Mouse (Mus musculus) hematopoietic multipotent progenitor cell, adult 10-12 weeks (in vitro differentiated cells): ENCODE measurements around the gene Olfr698. TPM values are rescaled to one million over a fixed set of nuclear protein-coding genes. Genes with fewer than 3 reads are reported as not detected.

Experiments used
- polyA plus RNA-seq: library from polyadenylated mRNA; stranded (reverse); fragments of >175 nt; gene quantifications from 2 replicates; pipeline ENCODE4 v1.2.3, GENCODE M21; 2012; ENCODE audit warnings: low replicate concordance

Olfr698 gene
- polyA plus RNA-seq = not detected in 2 replicates

GRCm38 (mm10) chr7:106755297-106755696 is at the start of gene Olfr698:
Gene Olfr698 (minus strand): TSS chr7:106755397.

GRCm38 (mm10) chr7:106793098-106793497 is 37.9 kb upstream of the Olfr698 start, which contains the start of gene Olfr699:
Gene Olfr699 (minus strand): TSS chr7:106793198.

GRCm38 (mm10) chr7:106742343-106742742 is 12.9 kb downstream of the Olfr698 start, which contains the start of gene Olfr697:
Gene Olfr697 (minus strand): TSS chr7:106742443.

GRCm38 (mm10) chr7:106716296-106716695 is 38.9 kb downstream of the Olfr698 start, which contains the start of gene Olfr695:
Gene Olfr695 (minus strand): TSS chr7:106716396.

Other genes starting within 250 kb of the Olfr698 start
- gene Olfr693, start 74.8 kb downstream of the Olfr698 start, polyA plus RNA-seq = not detected in 2 replicates
- gene Olfr694, start 63.6 kb downstream of the Olfr698 start, polyA plus RNA-seq = not detected in 2 replicates
- gene Olfr695, start 39.0 kb downstream of the Olfr698 start, polyA plus RNA-seq = not detected in 2 replicates
- gene Olfr697, start 13.0 kb downstream of the Olfr698 start, polyA plus RNA-seq = not detected in 2 replicates
- gene Olfr699, start 37.8 kb upstream of the Olfr698 start, polyA plus RNA-seq = not detected in 2 replicates
- not detected in 2 replicates for gene Olfr700, start 53.4 kb upstream of the Olfr698 start, polyA plus RNA-seq
- gene Olfr701, start 58.7 kb upstream of the Olfr698 start, polyA plus RNA-seq = not detected in 2 replicates
- gene Olfr702, start 78.5 kb upstream of the Olfr698 start, polyA plus RNA-seq = not detected in 2 replicates
- gene Olfr703, start 88.0 kb upstream of the Olfr698 start, polyA plus RNA-seq = not detected in 2 replicates
- gene Olfr704, start 107.8 kb upstream of the Olfr698 start, polyA plus RNA-seq = not detected in 2 replicates
- gene Olfr705, start 121.5 kb upstream of the Olfr698 start, polyA plus RNA-seq = not detected in 2 replicates
- not detected in 2 replicates for gene Olfr706, start 132.8 kb upstream of the Olfr698 start, polyA plus RNA-seq
- gene Olfr707, start 145.8 kb upstream of the Olfr698 start, polyA plus RNA-seq = not detected in 2 replicates
- gene Olfr1532-ps1, start 152.6 kb upstream of the Olfr698 start, polyA plus RNA-seq = not detected in 2 replicates
- gene Olfr709-ps1, start 176.8 kb upstream of the Olfr698 start, polyA plus RNA-seq = not detected in 2 replicates
- gene Olfr710, start 192.9 kb upstream of the Olfr698 start, polyA plus RNA-seq = not detected in 2 replicates
- gene Olfr6, start 208.5 kb upstream of the Olfr698 start, polyA plus RNA-seq = 0.03 TPM in 1 of 2 replicates, not detected in the other
- not detected in 2 replicates for gene Olfr711, start 220.1 kb upstream of the Olfr698 start, polyA plus RNA-seq